Mouse (Mus musculus): ENCODE measurements around the gene Gm28308.

GRCm38 (mm10) chr6:52208072-52208867 lies 4.9 kb downstream of the Gm28308 start, which contains the start of gene Hoxa6:
- TF ChIP-seq GATA1 (IDR thresholded peaks at IDR 0.05; ENCODE audit: low read length) (no peak), TAL1 (IDR thresholded peaks at IDR 0.05; ENCODE audit: low read length) (no peak)
